Mouse (Mus musculus) C2C12 (cell line): ENCODE measurements around the gene Ficd.

Source experiments
- CTCF ChIP-seq: IDR thresholded peaks from one replicate; pipeline ENCODE4 v1.5.1; 2011; ENCODE audit not compliant: control insufficient read depth, insufficient read depth, insufficient read length
- MAX ChIP-seq: IDR thresholded peaks from one replicate; pipeline ENCODE4 v1.6.1; 2011; ENCODE audit warnings: mild to moderate bottlenecking, control low read depth
- USF1 ChIP-seq: IDR thresholded peaks from one replicate; pipeline ENCODE4 v1.6.1; 2011; ENCODE audit warnings: low read depth, mild to moderate bottlenecking, control low read depth, moderate library complexity

DNA sequence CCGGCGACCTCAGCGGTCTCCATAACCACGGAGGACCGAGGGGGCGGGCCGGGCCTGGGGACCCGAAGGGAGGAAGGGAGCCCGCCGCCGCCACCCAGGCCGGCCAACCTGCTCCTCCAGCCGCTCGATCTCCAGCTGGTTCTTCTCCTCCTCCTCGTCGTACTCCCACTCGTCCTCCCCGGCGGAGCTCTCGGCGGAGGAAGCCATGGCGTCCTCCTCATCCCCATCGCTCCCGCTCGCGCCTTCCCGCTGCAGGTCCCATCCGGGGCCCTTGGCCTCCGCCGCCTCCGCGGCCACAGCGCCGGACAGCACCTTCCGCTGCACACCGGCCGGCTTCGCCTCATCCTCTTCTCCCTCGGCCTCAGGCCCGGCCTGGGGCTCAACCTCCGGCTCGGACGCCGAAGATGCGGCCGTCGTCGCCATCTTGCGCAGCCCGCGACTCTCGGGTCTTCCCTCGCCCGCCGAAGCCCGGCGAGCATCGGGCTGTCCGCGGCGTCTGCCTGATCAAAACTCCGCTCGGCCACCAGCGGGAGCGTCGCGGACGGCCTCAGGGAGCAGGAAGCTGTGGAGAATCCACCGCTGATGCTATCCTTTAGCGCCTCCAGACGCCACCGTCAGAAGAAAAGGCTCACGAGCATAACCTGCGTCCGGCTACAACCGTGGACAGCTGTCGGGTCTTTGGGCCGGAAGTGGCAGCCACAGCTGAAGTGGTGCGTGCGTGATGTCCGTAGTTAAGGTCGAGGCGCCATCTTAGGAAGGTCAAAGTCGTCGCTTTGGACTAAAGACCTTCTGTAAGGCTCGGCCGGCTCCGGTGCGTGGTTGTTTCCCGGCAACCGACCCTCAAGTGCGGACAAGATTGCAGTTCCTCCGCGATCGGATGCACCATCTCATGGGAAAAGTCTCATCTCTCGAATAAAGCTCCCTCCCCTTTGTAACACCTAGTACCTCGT is 35.9 kb downstream of the Ficd start:
- TF ChIP-seq CTCF (no peak), MAX (peak; percentile 100), USF1 (no peak)
